Mouse (Mus musculus) kidney, postnatal 10 days (tissue): ENCODE data around the gene Slc2a13.

Experiments
- DNase-seq: peaks from one replicate; pipeline ENCODE4 v3.0.0; 2021; ENCODE audit warnings: mixed read lengths

Gene Slc2a13

DNA sequence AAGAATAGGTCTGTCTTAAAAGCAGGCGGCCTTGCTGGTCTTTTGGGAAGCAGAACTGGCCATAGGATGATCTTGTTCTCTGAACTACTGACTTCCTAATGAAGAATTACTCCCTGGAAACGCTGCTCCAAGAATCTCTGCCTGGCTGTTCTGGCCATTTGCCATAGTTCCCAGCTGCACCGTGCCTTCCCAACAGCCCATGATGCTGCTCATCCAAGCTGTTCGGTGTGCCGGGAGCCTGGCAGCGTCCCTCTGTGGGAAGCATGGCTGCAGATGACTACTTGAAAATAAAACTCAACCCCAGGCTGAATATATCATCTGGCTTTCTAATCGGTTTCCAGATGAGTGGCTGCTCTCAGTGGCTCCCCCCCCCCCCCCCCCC lies 199.9 kb downstream of the Slc2a13 start:
- peak; percentile 63 for DNase-seq

- no peak for DNase-seq
These were observed 200.4 kb downstream of the Slc2a13 start for GRCm38 (mm10) chr15:91372464-91373202.

DNA sequence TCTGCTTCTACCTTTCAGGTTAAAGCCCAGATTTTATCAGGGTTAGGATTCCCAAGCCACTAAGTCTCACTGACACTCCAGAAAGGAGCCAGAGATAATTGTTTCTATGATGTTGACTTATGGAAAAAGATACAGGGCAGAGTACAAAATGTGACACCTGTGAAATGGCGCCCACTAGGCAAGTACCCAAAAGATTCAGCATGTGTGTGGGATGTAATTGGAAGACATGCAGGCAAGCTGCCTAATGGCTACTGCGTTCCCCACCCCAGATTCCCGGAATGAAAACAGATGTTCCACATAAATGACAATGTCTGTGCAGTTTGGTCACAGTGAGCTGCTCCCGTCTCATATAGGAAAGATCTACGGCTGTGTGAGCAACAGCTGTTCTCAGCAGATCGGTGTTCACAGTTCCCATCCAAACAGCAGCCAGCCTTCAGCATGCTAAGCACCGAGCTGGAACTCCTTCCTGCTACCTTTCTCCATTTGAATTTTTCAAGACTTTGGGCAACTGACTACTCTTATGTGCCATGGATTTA lies 201.1 kb downstream of the Slc2a13 start:
- DNase-seq: peak; percentile 15

- no peak for DNase-seq
These were observed 203.2 kb downstream of the Slc2a13 start for GRCm38 (mm10) chr15:91369736-91370449.

DNA sequence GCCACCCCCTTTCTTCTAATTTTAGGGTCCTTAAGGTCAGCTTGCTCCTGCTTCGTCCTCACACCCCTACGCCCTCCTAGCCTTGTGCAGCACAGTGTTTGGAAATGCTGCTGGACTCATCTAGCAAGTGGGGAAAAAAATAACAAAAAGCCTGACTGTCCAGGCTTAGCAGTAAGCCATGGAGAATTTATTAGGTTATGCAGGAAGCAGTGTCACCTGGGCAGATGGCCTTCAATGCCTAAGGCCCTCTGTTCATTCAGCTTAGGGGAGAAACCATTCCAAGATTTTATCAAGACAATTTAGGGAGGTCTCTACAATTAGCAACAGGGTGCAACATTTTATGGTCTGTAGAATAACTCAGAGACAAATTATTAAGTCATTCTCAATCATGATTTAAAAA lies 212.6 kb downstream of the Slc2a13 start:
- no peak for DNase-seq

GRCm38 (mm10) chr15:91351006-91351405 lies 222.1 kb downstream of the Slc2a13 start:
- no peak for DNase-seq

- peak; percentile 14 for DNase-seq
These were observed 234.7 kb downstream of the Slc2a13 start for GRCm38 (mm10) chr15:91338350-91338749.

DNA sequence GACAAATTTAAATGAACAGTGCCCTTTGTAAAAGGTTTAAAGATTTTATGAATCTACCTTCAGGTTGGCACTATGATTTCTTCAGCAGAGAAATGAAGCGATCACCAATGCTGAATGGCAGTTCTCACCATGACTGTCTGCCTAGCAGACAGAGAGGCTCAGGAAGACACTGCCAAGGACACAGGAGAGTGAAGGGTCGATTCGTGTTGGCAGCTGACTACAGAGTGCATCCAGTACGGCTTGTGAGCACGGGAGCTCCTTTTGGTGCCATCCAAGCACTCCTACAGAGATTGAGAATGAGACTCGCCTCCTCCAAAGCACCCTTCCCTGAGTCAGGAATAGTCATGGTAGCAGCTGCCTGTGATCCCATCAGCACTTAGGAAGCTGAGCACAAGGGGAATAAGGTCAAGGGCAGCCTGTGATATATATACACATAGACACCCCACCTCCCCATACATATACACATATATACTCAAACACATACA lies 238.6 kb downstream of the Slc2a13 start:
- no peak for DNase-seq

- DNase-seq: no peak
These were observed 245.3 kb downstream of the Slc2a13 start for GRCm38 (mm10) chr15:91327748-91328147.

- no peak for DNase-seq
These were observed 246.0 kb downstream of the Slc2a13 start for GRCm38 (mm10) chr15:91327023-91327422.

- DNase-seq: peak; percentile 24
These were observed 253.7 kb downstream of the Slc2a13 start for GRCm38 (mm10) chr15:91319376-91319775.

DNA sequence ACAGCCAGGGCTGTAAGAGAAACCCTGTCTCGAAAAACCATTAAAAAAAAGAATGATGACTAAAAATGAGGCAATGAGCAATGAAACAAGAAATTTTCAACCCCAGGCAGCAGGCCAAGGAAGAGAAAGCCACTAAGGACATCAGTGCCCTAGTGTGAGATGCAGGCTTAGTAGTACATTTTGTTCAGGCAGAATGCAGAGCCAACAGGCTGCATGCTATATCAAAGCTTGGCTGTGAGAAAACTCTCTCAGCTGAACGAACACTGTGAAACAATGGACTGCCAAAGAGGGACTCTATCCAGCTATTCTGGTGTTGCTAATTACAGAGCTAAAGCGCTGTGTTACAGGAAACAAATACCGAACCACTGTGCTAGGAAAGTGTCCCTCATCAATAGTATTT lies 256.1 kb downstream of the Slc2a13 start:
- no peak for DNase-seq

DNA sequence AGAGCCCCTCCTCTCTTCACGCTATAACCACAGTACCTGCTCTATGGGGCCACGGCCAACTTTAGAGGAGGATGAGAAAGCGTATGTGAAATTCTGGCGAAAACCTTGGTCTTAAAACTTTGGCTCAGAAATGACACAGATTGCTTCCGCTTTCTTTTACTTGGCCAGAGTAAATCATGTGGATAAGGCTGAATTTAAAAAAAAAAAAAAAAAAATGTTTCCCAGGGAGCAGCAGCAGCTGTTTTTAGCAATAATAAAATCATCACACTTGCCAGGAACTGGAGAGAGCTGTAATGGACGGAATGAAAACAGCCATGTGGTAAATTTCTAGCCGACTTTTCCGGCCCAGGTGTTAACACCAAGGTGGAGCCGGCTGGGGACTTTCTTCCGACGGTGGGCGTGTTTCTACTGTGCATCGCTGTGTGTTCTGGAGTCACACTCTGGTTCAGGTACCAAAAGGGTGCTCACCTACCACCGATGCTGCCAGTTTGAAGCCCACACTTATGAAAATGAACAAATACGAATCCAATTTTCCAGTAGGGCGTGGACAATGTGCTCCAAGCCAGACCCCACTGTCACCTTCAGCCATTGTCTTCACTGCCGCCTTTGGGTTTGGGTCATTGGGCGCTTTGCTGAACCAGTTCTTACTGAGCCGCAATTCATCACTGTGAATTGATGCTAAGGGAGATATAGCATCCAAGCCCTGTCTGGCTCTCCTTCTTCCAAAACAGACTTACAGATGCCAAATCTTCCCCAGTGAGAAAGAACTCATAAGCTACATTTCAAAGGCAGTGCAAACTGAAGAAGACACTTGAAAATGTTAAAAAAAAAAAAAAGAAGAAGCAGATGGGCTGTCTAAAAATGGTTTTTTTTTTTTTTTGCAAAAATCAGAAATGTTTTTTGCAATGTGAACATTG lies 258.4 kb downstream of the Slc2a13 start:
- DNase-seq: peak; percentile 20

GRCm38 (mm10) chr15:91304296-91304852 lies 268.7 kb downstream of the Slc2a13 start:
- DNase-seq: peak; percentile 67

- peak; percentile 95 for DNase-seq
These were observed 271.7 kb downstream of the Slc2a13 start for GRCm38 (mm10) chr15:91301366-91301765.

- no peak for DNase-seq
These were observed 273.7 kb downstream of the Slc2a13 start for GRCm38 (mm10) chr15:91299319-91299835.

DNA sequence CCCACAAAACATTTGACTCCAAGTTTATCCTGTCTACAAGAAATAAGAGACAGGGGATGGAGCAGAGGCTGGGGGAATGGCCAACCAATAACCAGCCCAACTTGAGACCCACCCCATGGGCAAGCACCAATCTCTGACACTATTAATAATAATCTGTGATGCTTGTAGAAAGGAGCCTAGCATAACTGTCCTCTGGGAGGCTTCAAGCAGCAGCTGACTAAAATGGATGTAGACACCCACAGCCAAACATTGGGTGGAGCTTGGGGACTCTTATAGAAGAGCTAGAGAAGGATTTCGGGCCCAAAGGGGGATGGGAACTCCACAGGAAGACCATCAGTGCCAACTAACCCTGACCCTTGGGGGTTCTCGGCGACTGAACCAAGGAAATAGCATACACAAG lies 289.6 kb downstream of the Slc2a13 start:
- no peak for DNase-seq

DNA sequence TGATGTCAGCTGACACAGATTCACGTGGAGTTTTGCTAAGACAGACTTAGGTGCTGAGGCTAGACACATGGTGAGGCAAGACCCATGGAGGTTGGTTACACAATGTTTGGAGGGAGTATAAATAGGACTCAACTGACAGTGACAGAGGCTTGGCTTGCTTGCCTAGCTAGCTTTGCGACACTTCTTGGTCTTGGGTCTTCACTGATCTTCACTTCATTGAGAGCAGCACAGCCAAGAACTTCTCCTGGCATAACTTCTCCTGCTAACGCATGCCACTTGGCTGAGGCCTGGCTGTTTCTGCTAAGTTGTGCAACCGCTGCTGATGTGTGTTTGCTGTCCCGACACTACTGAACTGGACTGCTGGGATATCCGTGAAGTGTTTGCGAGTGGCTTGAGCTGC lies 290.2 kb downstream of the Slc2a13 start:
- DNase-seq: no peak

DNA sequence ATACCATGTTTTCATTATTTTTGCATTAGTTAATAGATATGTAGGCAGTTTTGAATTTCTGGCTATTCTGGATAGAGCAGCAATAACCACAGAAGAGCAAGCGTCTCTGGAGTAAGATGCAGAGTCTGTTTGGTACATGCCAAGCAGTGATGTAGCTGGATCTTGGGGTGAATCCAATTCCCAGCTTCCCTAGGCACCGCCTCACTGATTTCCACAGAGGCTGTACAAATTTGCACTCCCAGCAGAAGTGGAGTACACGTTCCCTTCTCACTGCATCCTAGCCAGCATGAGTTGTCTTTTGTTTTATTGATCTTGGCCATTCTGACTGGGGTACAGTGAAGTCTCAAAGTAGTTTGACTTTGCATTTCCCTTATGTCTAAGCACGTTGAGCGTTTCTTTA lies 291.5 kb downstream of the Slc2a13 start:
- no peak for DNase-seq

- no peak for DNase-seq
These were observed 293.5 kb downstream of the Slc2a13 start for GRCm38 (mm10) chr15:91279571-91279970.

DNA sequence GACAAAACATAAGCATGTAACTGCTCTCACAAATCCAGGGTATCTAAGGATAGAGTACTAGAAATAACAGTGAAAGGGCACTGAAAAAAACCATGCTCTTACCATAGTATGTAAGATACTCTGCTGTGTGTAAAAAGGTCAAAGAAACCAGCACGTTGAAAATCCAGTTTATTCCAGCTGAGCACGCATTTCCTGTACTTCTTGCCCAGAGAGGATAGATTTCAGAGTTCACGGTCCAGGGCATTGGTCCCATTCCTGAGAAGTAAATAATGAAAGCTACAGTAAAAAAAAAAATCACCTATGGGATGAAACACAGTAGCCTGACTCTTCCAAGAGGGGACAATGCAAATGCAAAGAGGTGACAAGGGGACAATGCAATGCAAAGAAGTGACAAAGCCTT lies 297.1 kb downstream of the Slc2a13 start:
- peak; percentile 36 for DNase-seq

DNA sequence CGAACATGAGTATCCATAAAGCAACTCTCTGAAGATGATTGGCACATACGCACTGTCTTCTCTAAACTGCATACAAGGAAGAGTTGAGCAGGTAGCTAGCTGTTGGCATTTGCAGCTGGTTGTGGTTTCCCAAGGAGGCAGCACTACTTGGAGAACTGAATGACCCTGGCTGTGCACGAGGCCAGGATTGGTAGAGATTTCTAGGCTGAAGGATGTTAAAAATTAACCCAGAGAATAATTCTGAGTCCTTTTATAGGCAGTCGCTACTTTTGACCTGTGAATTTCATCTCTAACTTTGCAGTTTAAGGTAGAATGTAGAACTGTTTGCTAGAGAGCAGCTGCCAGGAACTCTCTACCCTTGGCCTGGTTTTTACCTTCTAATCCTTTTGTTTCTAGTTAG lies 304.5 kb downstream of the Slc2a13 start:
- DNase-seq: peak; percentile 49
